Mouse (Mus musculus) liver, embryonic 15.5 days (tissue): ENCODE measurements around the gene Rnase1. TPM values are rescaled to one million over a fixed set of nuclear protein-coding genes. Genes with fewer than 3 reads are reported as not detected.

Experiments used
- ATAC-seq: fragments of 200-750 bp; cut with Nextera tagmentation; 2 replicates; pipeline ENCODE4 v1.8.0; 2017; ENCODE audit warnings: moderate number of reproducible peaks, mild to moderate bottlenecking, moderate library complexity; ENCODE audit not compliant: insufficient read depth
- H3K27ac ChIP-seq: fragments of 300-500 bp; sonication (generic); replicated peaks from 2 replicates; pipeline ENCODE4 v1.5.1; 2015; ENCODE audit warnings: mild to moderate bottlenecking, inconsistent platforms
- H3K27me3 ChIP-seq: fragments of 300-500 bp; sonication (generic); 2 replicates; pipeline ENCODE4 v1.6.1; 2015; ENCODE audit warnings: mild to moderate bottlenecking, inconsistent platforms
- H3K36me3 ChIP-seq: fragments of 300-500 bp; sonication (generic); replicated peaks from 2 replicates; pipeline ENCODE4 v1.6.1; 2015; ENCODE audit warnings: moderate library complexity, mild to moderate bottlenecking, inconsistent platforms
- H3K4me1 ChIP-seq: fragments of 300-500 bp; sonication (generic); replicated peaks from 2 replicates; pipeline ENCODE4 v1.6.1; 2015; ENCODE audit warnings: inconsistent platforms
- H3K4me2 ChIP-seq: fragments of 300-500 bp; sonication (generic); 2 replicates; pipeline ENCODE4 v1.6.1; 2015; ENCODE audit warnings: moderate library complexity, mild to moderate bottlenecking, inconsistent platforms
- H3K4me3 ChIP-seq: fragments of 300-500 bp; sonication (generic); replicated peaks from 2 replicates; pipeline ENCODE4 v1.5.1; 2015; ENCODE audit warnings: mild to moderate bottlenecking, inconsistent platforms
- H3K9ac ChIP-seq: fragments of 300-500 bp; sonication (generic); 2 replicates; pipeline ENCODE4 v1.6.1; 2015; ENCODE audit warnings: moderate library complexity, mild to moderate bottlenecking, inconsistent platforms
- H3K9me3 ChIP-seq: fragments of 300-500 bp; sonication (generic); replicated peaks from 2 replicates; pipeline ENCODE4 v1.6.1; 2016; ENCODE audit warnings: inconsistent platforms
- WGBS: fragments of 180-500 bp; shearing (Covaris S2); methylation state at CpG from one replicate; pipeline ENCODE4 v1.1.7; 2015; ENCODE audit warnings: mixed read lengths; ENCODE audit not compliant: insufficient replicate concordance; 5-methylcytosine and 5-hydroxymethylcytosine counted together
- polyA plus RNA-seq: library from polyadenylated mRNA; unstranded; fragments of >200 nt; fragmentation: Nextera tagmentation; extraction: Ambion mirVana; gene quantifications from 2 replicates; pipeline ENCODE4 v1.2.1, GENCODE M21; 2015

Gene Rnase1
- polyA plus RNA-seq, 1 experiment from 2014 or later = 0.12 TPM

DNA sequence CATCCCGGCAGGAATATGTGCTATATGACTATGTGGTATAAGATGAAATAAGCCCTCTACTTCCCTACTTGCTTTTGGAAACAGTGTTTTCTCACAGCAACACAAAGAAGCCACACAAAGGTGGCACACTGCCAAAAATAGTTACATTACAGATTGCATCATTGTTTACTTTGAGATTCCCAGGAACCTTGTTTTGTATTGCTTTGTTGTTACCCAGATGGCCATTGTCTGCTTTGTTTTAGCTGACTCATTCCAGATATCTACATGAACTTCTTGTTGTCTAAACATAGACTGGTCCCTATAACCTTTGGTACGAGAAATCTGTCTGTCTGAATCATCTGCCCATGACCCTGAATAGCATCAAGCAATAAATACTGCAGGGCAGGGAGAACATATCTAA is 6.2 kb downstream of the Rnase1 start:
- ATAC-seq = no peak
- H3K27ac ChIP-seq = no peak overlapping the region
- peaks cover 55% of the 10 kb centered on the region for H3K4me1 ChIP-seq
- H3K36me3 ChIP-seq = no peaks in the 10 kb centered on the region
- H3K4me3 ChIP-seq = no peak overlapping the region
- no peaks in the 10 kb centered on the region for H3K9me3 ChIP-seq
- H3K27me3 ChIP-seq = no peaks in the 10 kb centered on the region
- H3K4me2 ChIP-seq = no peak overlapping the region
- WGBS = 69% methylated on average over 2 of the region's 2 CpGs
- H3K9ac ChIP-seq = no peak overlapping the region

DNA sequence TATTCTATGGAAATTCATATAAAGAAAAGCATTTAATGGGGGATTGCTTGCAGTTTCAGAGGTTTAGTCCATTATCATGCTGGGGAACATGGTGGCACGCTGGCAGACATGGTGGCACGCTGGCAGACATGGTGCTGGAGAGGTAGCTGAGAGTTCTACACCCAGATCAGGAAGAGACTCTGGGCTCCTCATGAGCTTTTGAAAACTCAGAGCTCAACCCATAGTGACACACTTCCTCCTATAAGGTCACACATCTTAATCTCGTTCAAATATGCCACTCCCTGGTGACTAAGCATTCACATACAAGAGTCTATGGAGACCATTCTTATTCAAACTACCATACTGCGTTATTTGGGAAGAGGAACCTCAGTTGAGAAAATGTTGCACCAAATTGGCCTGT is 14.2 kb downstream of the Rnase1 start:
- H3K4me3 ChIP-seq = no peak overlapping the region
- ATAC-seq = peak; percentile 30; the same call in 1 of the 2 replicates
- H3K27ac ChIP-seq = peak overlapping the region; percentile 95
- H3K36me3 ChIP-seq = no peaks in the 10 kb centered on the region
- H3K9ac ChIP-seq = no peak overlapping the region
- WGBS = 53% methylated on average over 4 of the region's 4 CpGs
- no peaks in the 10 kb centered on the region for H3K27me3 ChIP-seq
- H3K4me1 ChIP-seq = peaks cover 59% of the 10 kb centered on the region
- peak overlapping the region; percentile 40 for H3K4me2 ChIP-seq
- H3K9me3 ChIP-seq = no peaks in the 10 kb centered on the region

DNA sequence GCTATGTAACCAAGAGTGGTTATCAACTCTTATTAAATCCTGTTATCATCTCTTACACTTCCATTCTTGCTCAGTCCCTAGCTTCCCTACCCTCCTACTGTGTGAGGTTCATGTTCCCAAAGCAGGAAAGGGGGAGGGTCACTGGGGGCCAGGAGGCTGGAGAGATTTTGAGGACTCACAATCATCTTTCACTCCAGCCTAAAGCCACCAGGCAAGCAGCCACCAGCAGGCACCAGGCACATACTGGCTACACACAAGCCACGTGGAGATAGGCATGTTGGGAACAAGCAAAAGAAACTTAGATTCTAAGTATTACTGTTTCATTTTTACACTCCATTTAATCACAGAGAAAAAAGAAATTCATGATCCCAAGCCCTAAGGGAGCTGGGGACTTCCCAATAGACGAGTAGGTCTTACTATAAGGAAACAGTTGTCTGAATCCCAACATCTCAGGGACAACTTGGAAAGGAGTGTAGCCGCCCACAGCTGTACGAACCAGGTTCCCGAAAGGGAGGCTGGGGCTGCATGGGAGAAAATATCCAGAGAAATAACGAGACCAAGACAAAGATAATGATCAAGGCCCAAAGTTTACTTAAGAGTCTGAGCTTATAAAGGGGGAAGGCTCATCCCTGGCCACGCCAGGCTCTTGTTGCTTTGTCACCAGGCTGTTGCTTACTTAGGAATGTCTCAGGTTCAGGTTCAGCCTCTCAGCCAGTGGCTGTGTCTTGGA is 15.3 kb downstream of the Rnase1 start:
- Histone ChIP-seq H3K9me3 (no peaks in the 10 kb centered on the region), H3K4me1 (peaks cover 69% of the 10 kb centered on the region), H3K4me3 (no peak overlapping the region), H3K27me3 (no peaks in the 10 kb centered on the region), H3K9ac (peak overlapping the region; percentile 54; the same call in 1 of the 2 replicates), H3K27ac (peak overlapping the region; percentile 95), H3K4me2 (peak overlapping the region; percentile 19; the same call in 1 of the 2 replicates), H3K36me3 (no peaks in the 10 kb centered on the region)
- WGBS = 41% methylated on average over 7 of the region's 7 CpGs
- ATAC-seq = no peak

DNA sequence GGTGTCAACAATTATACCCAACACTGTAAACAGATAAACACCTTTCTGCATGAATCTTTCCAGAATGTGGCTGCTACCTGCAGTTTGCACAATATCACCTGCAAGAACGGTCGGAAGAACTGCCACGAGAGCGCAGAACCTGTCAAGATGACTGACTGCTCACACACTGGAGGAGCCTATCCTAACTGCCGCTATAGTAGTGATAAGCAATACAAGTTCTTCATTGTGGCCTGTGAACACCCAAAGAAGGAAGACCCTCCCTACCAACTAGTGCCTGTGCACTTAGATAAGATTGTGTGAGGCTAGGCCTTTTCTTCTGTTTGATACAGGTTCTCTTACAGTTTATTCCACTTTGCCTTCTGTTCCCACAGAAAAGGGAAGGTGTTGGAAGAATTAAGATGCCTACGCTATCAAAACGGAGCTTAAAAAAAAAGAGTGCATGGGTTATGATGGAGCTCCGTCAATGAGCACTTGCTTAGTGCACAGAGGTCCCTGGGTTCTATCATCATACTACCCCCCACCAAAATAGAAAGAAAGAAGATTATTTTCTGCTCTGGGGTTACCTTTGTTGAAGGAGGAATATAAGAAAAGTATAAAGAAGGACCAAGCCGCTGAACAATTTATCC is 16.2 kb downstream of the Rnase1 start:
- H3K36me3 ChIP-seq = no peaks in the 10 kb centered on the region
- peak; percentile 81 for ATAC-seq
- no peaks in the 10 kb centered on the region for H3K9me3 ChIP-seq
- H3K4me3 ChIP-seq = peak overlapping the region; percentile 47
- WGBS = 20% methylated on average over 9 of the region's 9 CpGs
- peaks cover 74% of the 10 kb centered on the region for H3K4me1 ChIP-seq
- H3K27me3 ChIP-seq = no peaks in the 10 kb centered on the region
- peak overlapping the region; percentile 74 for H3K4me2 ChIP-seq
- H3K9ac ChIP-seq = peak overlapping the region; percentile 54
- peak overlapping the region; percentile 95 for H3K27ac ChIP-seq

DNA sequence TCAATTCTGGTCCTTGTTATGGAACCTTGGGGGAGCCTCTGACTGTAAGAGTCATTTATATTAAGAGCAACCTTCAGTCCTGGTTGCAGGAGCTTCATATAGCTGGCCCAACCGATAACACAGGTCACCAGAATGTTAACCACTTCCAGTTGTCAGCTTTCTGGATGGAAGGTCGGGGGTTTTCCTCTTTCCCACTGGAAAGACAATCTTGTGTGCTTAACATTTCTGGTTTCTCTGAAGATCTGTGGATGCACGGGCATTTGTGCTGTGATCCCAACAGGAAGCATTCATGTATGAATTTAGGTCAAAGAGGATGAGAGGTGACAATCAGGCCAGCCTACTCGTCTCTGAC is 17.0 kb downstream of the Rnase1 start:
- Histone ChIP-seq H3K4me2 (peak overlapping the region; percentile 74), H3K9ac (peak overlapping the region; percentile 54), H3K4me3 (peak overlapping the region; percentile 47)

DNA sequence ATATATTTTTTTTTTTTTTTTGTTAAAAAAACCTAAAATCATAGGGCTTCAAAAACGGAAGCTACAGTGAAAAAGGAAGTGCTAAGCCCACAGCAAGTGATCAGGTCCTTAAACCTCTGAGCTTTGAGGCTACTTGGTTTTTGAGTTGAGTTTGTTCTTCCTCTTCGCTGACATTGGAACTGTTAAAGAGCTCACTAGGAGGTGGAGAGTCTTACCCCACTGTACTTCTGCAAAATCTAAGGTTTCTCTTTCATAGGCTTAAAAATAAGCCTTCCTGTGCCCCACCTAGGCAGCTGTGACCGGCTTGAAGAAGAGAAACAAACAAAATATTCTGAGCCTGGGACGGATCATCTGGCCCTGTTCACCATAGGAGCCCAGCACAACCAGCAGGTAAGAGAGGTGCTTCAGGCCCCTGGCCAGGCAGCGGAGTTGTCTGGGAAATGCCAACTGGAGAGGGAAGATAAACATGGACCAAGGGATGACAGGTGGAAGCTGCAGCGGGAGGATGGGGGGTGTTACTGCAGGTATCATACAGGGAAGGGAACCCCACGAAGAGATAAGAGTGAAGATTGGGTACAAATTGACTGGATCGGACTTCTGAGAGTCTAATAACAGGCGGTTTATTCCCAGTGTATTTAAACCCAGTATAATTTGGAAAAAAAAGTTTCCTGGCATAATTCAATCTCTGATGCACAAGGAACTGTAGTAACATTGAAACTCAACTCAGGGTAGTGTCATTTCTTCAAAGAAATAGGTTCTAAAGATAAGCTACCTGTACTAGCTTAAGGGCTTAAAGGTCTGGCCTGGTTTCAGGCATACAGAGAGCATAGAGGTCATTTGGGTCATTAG is 17.6 kb downstream of the Rnase1 start:
- Histone ChIP-seq H3K36me3 (no peaks in the 10 kb centered on the region), H3K27ac (peak overlapping the region; percentile 95), H3K4me2 (peak overlapping the region; percentile 74), H3K27me3 (no peaks in the 10 kb centered on the region), H3K4me3 (peak overlapping the region; percentile 47), H3K4me1 (peaks cover 78% of the 10 kb centered on the region), H3K9ac (peak overlapping the region; percentile 54), H3K9me3 (no peaks in the 10 kb centered on the region)
- ATAC-seq = peak; percentile 14; the same call in 1 of the 2 replicates
- 19% methylated on average over 9 of the region's 9 CpGs for WGBS

More for the DNA sequence above, 17.0 kb downstream of the Rnase1 start:
- 0 out of 2 replicates have a peak, but pooled peaks have one; percentile 12 for ATAC-seq
- no peaks in the 10 kb centered on the region for H3K36me3 ChIP-seq
- peaks cover 76% of the 10 kb centered on the region for H3K4me1 ChIP-seq
- H3K27ac ChIP-seq = peak overlapping the region; percentile 95
- 15% methylated on average over 4 of the region's 4 CpGs for WGBS
- no peaks in the 10 kb centered on the region for H3K9me3 ChIP-seq
- no peaks in the 10 kb centered on the region for H3K27me3 ChIP-seq

DNA sequence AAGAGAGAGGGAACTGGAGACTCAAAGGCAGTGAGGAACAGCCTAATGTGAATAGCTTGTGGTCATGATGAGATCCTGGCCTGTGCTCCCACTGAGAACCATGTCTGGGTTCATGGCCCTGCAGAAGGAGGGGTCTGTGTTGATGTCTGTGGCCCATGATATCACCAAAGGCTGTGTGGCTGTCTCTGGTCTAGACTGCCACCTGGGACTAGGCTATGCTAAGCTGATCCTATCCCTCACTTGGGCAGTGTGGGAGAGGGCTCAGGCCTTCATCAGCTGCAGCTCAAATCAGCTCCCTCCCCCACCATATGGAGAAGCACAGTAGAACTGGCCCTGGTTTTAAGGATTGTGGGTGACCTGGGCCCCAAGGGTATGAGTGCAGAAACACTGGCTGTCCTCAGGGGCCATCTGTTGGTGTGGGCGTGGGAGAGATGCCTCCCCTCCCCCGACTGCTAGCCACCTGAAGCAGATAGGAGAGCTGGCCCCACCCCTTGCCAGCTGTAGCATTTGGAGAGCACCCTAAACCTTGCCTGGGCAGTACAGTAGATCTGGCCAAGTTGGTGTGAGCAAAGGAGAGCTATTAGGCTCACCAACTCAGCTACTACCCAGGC is 18.8 kb downstream of the Rnase1 start:
- Histone ChIP-seq H3K27me3 (no peaks in the 10 kb centered on the region), H3K4me1 (peaks cover 78% of the 10 kb centered on the region), H3K36me3 (no peaks in the 10 kb centered on the region), H3K4me3 (peak overlapping the region; percentile 15; the same call in 1 of the 2 replicates), H3K4me2 (peak overlapping the region; percentile 74), H3K9me3 (no peaks in the 10 kb centered on the region), H3K9ac (peak overlapping the region; percentile 36; the same call in 1 of the 2 replicates), H3K27ac (peak overlapping the region; percentile 95)
- 15% methylated on average over 2 of the region's 2 CpGs for WGBS
- ATAC-seq = peak; percentile 83

DNA sequence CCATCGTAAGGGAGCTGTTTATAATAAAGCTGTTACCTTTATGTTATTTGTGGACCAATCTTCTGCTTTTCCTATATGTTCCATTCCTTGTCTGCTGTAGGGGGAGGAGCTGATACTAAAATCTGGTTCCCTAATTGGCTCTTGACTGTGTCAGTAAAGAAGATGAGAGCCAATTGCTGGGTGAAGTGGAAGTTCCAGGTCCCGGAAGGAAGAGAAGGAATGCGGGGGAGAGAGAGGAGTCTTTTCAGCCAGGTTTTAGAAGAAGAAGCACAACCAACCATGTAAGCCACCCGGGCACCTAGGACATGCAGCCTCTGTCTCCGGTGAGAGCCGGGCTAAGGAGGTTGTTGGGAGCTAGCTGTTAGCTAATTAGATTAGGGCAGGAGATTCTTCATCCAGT is 20.9 kb downstream of the Rnase1 start:
- Histone ChIP-seq H3K4me3 (no peak overlapping the region), H3K4me2 (no peak overlapping the region), H3K4me1 (peaks cover 62% of the 10 kb centered on the region), H3K27ac (peak overlapping the region; percentile 49; the same call in 1 of the 2 replicates), H3K27me3 (no peaks in the 10 kb centered on the region), H3K9ac (no peak overlapping the region), H3K36me3 (no peaks in the 10 kb centered on the region), H3K9me3 (no peaks in the 10 kb centered on the region)
- no peak for ATAC-seq
- WGBS = 83% methylated on average over 6 of the region's 6 CpGs

DNA sequence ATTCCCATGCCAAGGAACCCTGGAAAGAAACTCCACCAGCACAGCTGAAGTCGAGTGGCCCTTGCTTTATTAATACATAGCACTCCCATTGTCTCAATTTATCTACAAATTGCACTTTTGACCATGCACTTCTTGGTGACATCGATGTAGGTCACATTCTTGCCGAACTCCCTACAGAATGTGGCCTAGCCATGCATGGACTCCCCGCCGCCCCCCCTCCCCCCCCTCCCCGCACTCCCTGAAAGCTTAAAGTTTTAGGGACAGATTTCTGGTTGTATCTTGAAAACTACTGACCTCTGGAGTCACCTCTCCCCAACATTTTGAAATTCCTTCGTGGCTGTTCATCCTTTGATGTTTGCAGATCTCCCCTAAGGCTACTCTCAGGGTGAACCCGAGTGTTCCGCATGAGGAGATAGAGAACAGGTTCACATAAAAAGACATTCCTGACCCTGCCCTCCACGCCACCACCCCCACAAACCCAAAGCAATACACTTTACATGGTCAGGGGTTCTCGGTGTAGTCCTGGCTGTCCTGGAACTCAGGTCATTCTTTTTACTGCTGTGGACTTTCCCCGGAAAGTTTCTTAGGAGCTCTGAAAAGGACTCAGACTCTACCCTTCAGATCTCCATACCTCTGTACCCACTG is 32.5 kb downstream of the Rnase1 start, which contains the start of gene Eddm3b:
Eddm3b (plus strand) TSS at position 511 of the 645 bp plus-strand sequence.
- Histone ChIP-seq H3K27me3 (no peaks in the 10 kb centered on the region), H3K9ac (no peak within 1 kb of the TSS), H3K27ac (no peak within 1 kb of the TSS), H3K4me1 (peaks cover 6% of the 10 kb centered on the region; the same call in 1 of the 2 replicates), H3K4me2 (no peak within 1 kb of the TSS), H3K36me3 (no peaks in the 10 kb centered on the region), H3K4me3 (no peak within 1 kb of the TSS), H3K9me3 (no peaks in the 10 kb centered on the region)
- WGBS = 64% methylated on average over 12 of the region's 12 CpGs
- ATAC-seq = no peak

DNA sequence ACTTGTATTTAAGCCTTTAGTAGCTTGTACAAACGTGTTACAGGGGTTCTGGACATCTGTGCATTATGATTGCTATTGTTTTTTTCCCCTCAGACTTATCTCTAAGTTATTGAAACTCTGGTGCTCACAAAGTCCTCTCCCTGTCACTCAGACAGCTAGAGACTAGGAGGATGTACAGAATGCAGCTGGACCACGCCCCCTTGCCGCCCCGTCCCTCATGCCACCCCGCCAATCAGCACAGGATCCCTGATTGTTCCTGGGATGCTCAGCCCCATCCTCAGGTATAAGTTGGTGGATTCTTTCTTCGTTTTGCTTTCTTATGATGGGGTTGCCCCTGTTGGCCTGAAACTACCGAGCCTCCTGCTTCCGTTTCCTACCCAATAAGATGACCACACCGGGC is 33.1 kb downstream of the Rnase1 start:
- Histone ChIP-seq H3K4me3 (no peak overlapping the region), H3K9me3 (no peaks in the 10 kb centered on the region), H3K27me3 (no peaks in the 10 kb centered on the region), H3K4me2 (no peak overlapping the region), H3K36me3 (no peaks in the 10 kb centered on the region), H3K27ac (no peak overlapping the region), H3K9ac (no peak overlapping the region), H3K4me1 (peaks cover 6% of the 10 kb centered on the region; the same call in 1 of the 2 replicates)
- ATAC-seq = no peak
- WGBS = 46% methylated on average over 9 of the region's 9 CpGs
